In the genomic region with DNA sequence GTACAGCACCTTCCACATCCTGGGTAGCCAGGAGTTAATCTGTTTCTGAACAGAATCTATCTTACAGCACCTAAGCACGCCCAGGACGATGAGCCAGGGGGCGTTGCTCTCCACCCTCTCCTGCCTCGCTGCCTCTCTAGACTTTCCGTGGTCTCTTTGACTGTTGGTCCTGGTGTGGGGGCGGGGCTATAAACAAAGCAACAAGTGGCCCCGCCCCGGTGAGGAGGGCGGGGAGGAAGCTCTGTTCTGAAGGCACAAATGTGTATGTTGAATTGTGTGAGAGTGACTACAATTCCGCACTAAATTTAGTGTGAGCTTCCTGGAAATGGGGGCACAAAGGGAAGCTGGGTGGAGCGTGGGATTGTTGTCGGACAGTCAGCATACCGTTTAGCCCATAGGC, we compare ENCODE assay signal across 8 mouse cellular contexts. TPM values are rescaled to one million over a fixed set of nuclear protein-coding genes. Genes with fewer than 3 reads are reported as not detected.
A peak's percentile ranks its signal among the peaks of the same experiment; 100 is the strongest.
DNase-seq lines count a peak whose midpoint lies in the region; ATAC-seq and TF ChIP-seq lines count a peak whose summit lies in the region.

No protein-coding gene starts in this region.

- 18% methylated on average over 13 of the region's 13 CpGs for WGBS in forebrain, embryonic 10.5 days
- 14% methylated on average over 13 of the region's 13 CpGs for WGBS in hindbrain, embryonic 12.5 days
- WGBS in limb, embryonic 15.5 days: 17% methylated on average over 13 of the region's 13 CpGs
- 18% methylated on average over 13 of the region's 13 CpGs for WGBS in midbrain, embryonic 16.5 days

- H3K27ac ChIP-seq in forebrain, embryonic 10.5 days: peak overlapping the region; percentile 66; the same call in 1 of the 2 replicates
- no peak overlapping the region for H3K27ac ChIP-seq in hindbrain, embryonic 12.5 days
- H3K27ac ChIP-seq in limb, embryonic 15.5 days: no peak overlapping the region
- H3K27ac ChIP-seq in midbrain, embryonic 16.5 days (ENCODE audit: low read length): no peak overlapping the region
- H3K27ac ChIP-seq in testis, adult 2 months (ENCODE audit: control insufficient read depth, insufficient read depth, low read depth, low read length): peak overlapping the region; percentile 79

- no peak for TF ChIP-seq CTCF in testis, adult 2 months (IDR thresholded peaks at IDR 0.05; ENCODE audit: control insufficient read depth, insufficient read depth, insufficient replicate concordance, low read depth, low read length)

- peak; percentile 91 for DNase-seq in CD4-positive helper T cell, adult 2 months (ENCODE audit: low read depth, low spot score)
- peak; percentile 50 for DNase-seq in forebrain, embryonic 10.5 days (ENCODE audit: extremely low spot score, low spot score)
- DNase-seq in layer of hippocampus, adult 11-12 months (ENCODE audit: low spot score): no peak

- no peaks in the 10 kb centered on the region for H3K27me3 ChIP-seq in forebrain, embryonic 10.5 days (ENCODE audit: poor library complexity, severe bottlenecking)
- H3K27me3 ChIP-seq in hindbrain, embryonic 12.5 days: no peaks in the 10 kb centered on the region
- H3K27me3 ChIP-seq in limb, embryonic 15.5 days: no peaks in the 10 kb centered on the region
- H3K27me3 ChIP-seq in midbrain, embryonic 16.5 days (ENCODE audit: control insufficient read depth, insufficient read depth, low read depth, low read length): no peaks in the 10 kb centered on the region
- no peaks in the 10 kb centered on the region for H3K27me3 ChIP-seq in testis, adult 2 months (ENCODE audit: control insufficient read depth, insufficient read depth, low read length)

- peaks cover 24% of the 10 kb centered on the region for H3K4me1 ChIP-seq in forebrain, embryonic 10.5 days
- H3K4me1 ChIP-seq in hindbrain, embryonic 12.5 days: peaks cover 7% of the 10 kb centered on the region; the same call in 1 of the 2 replicates
- peaks cover 6% of the 10 kb centered on the region; the same call in 1 of the 2 replicates for H3K4me1 ChIP-seq in limb, embryonic 15.5 days
- H3K4me1 ChIP-seq in midbrain, embryonic 16.5 days (ENCODE audit: control insufficient read depth, insufficient read depth, low read length): peaks cover 7% of the 10 kb centered on the region; the same call in 1 of the 2 replicates
- peaks cover 17% of the 10 kb centered on the region for H3K4me1 ChIP-seq in testis, adult 2 months (ENCODE audit: control insufficient read depth, insufficient read depth, low read length)

- H3K9me3 ChIP-seq in forebrain, embryonic 10.5 days: no peaks in the 10 kb centered on the region
- H3K9me3 ChIP-seq in hindbrain, embryonic 12.5 days (replicated peaks): no peaks in the 10 kb centered on the region
- no peaks in the 10 kb centered on the region for H3K9me3 ChIP-seq in limb, embryonic 15.5 days
- no peaks in the 10 kb centered on the region for H3K9me3 ChIP-seq in midbrain, embryonic 16.5 days (replicated peaks; ENCODE audit: control insufficient read depth, low read length, poor library complexity, severe bottlenecking)

- peak; percentile 69; the same call in 1 of the 2 replicates for TF ChIP-seq POLR2A in testis, adult 2 months (IDR thresholded peaks at IDR 0.05; ENCODE audit: control insufficient read depth, low read depth, low read length)

- peak overlapping the region; percentile 29; the same call in 1 of the 2 replicates for H3K4me2 ChIP-seq in hindbrain, embryonic 12.5 days (replicated peaks)
- H3K4me2 ChIP-seq in limb, embryonic 15.5 days: peak overlapping the region; percentile 25; the same call in 1 of the 2 replicates
- peak overlapping the region; percentile 53 for H3K4me2 ChIP-seq in midbrain, embryonic 16.5 days (ENCODE audit: low read length)

- H3K36me3 ChIP-seq in forebrain, embryonic 10.5 days (replicated peaks): peaks cover 94% of the 10 kb centered on the region
- H3K36me3 ChIP-seq in hindbrain, embryonic 12.5 days: peaks cover 4% of the 10 kb centered on the region; the same call in 1 of the 2 replicates
- H3K36me3 ChIP-seq in limb, embryonic 15.5 days: no peaks in the 10 kb centered on the region
- no peaks in the 10 kb centered on the region for H3K36me3 ChIP-seq in midbrain, embryonic 16.5 days (ENCODE audit: control insufficient read depth, insufficient read depth, low read length)
- no peaks in the 10 kb centered on the region for H3K36me3 ChIP-seq in testis, adult 2 months (ENCODE audit: control insufficient read depth, insufficient read depth, low read length)

- ATAC-seq in activated CD4-positive, CD25-positive, alpha-beta regulatory T cell, adult 4 months: peak; percentile 94
- ATAC-seq in hindbrain, embryonic 12.5 days (ENCODE audit: low FRiP score): no peak
- ATAC-seq in limb, embryonic 15.5 days (ENCODE audit: insufficient number of reproducible peaks, low FRiP score, low TSS enrichment, low read depth): peak; percentile 52; the same call in 1 of the 2 replicates
- ATAC-seq in midbrain, embryonic 16.5 days: 0 out of 2 replicates have a peak, but pooled peaks have one; percentile 39

- no peak overlapping the region for H3K9ac ChIP-seq in hindbrain, embryonic 12.5 days
- no peak overlapping the region for H3K9ac ChIP-seq in limb, embryonic 15.5 days
- H3K9ac ChIP-seq in midbrain, embryonic 16.5 days (ENCODE audit: low read depth, low read length): no peak overlapping the region; the same call in 1 of the 2 replicates

- peak overlapping the region; percentile 16 for H3K4me3 ChIP-seq in forebrain, embryonic 10.5 days
- H3K4me3 ChIP-seq in hindbrain, embryonic 12.5 days: no peak overlapping the region
- peak overlapping the region; percentile 18; the same call in 1 of the 2 replicates for H3K4me3 ChIP-seq in limb, embryonic 15.5 days
- peak overlapping the region; percentile 16 for H3K4me3 ChIP-seq in midbrain, embryonic 16.5 days (ENCODE audit: low read depth, low read length)
- H3K4me3 ChIP-seq in testis, adult 2 months (ENCODE audit: control insufficient read depth, low read depth, low read length): peak overlapping the region; percentile 79

RNA-seq across cellular contexts. Expression of a gene that starts 30.1 kb away (rescaled TPM):
- 10 to 100 TPM; 27.0 to 32.0 TPM for polyA plus RNA-seq in activated CD4-positive, CD25-positive, alpha-beta regulatory T cell, adult 4 months (2017; shearing (Covaris generic))
- polyA plus RNA-seq in forebrain, embryonic 10.5 days (2016; fragmentation: Nextera tagmentation; extraction: Ambion mirVana): 22.8 and 23.1 TPM in 2 replicates
- 21.3 and 22.9 TPM in 2 replicates for polyA plus RNA-seq in hindbrain, embryonic 12.5 days (2016; fragmentation: Nextera tagmentation; extraction: Ambion mirVana)
- 15.7 and 16.9 TPM in 2 replicates for polyA plus RNA-seq in limb, embryonic 15.5 days (2015; fragmentation: Nextera tagmentation; extraction: Ambion mirVana)
- polyA plus RNA-seq in midbrain, embryonic 16.5 days (2015; fragmentation: Nextera tagmentation; extraction: Ambion mirVana): 9.4 and 12.4 TPM in 2 replicates
- polyA plus RNA-seq in testis, adult 2 months (2012; rRNA removed): 11.9 and 12.9 TPM in 2 replicates

Comparison
In these comparisons a context has a peak if more than half of its experiments do, and no peak if none do; other contexts are left out.
1. H3K27ac ChIP-seq: peak in forebrain, embryonic 10.5 days (single experiment) and testis, adult 2 months (single experiment); none in hindbrain, embryonic 12.5 days (single experiment), limb, embryonic 15.5 days (single experiment) and midbrain, embryonic 16.5 days (single experiment).
2. Peak in every context shown above with its lines, with median percentiles within 50 percentile points of each other: H3K4me2 ChIP-seq.